Mouse (Mus musculus): Measurements from ENCODE around the gene Scp2d1.
"Not testable (repeated sequence)": the region's sequence is repeated elsewhere in the genome, so short reads cannot be mapped to it uniquely, and the experiment has no call there.

Scp2d1 gene

DNA sequence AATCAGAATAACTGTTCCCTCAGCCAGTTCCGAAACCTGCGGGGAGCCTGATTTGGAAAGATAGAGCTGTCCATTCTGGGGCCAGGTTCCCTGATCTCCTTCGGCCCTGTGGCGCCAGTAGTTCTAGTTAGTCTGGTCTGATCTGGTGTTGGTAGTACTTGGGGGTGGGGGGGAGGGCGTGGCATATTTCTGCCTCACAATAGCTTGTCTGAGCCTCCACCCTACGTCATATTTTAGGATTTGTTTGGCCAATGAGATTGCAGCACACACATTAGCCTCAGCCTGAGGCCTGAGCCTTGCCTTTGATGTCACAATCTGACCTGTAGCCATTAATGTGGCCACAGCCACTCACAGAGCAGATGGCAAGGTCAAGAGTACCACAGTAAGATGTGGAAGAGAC is at the start of gene Scp2d1:
Scp2d1 (plus strand) TSS at position 301 of the 400 bp plus-strand sequence.
- DNase-seq: not testable (repeated sequence)

DNA sequence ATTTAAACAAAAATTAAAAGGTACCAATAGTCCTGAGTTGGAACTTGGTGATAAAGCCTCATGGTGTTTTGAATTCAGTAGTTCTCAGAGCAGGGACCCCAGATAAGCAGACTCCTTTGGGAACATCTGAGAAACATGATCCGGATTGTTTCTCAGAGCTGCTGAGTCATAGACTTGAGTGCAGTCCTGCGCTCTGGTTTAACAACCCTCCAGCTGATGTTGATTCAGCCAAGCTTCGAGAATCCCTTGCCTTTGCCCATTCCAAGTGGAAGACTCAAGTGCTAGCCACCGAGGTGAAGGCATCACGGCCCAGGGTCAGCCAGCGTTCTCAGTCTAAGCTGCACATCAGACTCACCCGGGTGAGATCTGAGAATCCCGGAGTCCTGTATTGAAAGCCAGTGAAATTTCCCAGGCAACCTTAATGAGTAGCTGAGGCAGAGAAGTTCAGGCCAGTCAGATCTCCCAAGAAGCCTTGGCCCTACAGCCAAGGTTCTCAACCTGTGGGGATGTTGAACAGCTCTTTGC is 48.8 kb upstream of the Scp2d1 start:
- DNase-seq: no peak

DNA sequence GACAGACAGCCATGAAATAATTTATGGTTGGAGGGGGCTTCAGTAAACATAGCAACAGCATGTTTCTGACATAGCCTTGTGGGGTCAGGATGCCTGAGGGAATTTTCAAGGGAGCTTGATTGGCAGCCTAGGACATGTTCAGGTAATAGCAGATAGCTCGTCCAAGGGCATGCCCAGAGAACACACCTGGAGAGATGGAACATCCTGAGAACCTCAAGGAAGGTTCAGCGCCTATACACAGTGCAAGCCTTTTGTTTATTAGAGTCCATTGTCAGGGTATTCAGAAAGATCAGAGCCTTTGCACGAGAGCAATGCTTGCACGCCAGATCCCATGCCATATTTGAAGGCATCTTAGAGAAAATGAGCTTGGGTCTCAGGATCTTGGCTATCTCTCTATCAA is 47.8 kb upstream of the Scp2d1 start:
- DNase-seq: no peak

DNA sequence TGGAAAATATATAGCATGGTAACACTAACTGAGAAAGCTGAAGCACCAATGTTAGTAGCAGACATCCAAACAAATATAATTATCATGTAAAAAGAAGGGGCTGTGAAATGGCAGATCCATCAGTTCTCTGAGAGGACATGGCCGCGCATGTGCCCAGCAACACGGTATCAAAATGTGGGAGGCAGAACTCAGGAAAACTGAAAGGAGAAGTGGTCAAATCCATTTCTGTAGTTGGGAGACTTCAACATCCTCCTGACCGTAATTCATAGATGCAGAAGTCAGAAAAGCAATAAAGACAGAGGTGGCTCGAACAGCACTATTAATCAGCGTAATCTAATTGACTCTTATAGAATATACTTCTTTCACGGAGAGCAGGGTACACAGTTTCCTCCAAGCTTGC is 44.2 kb upstream of the Scp2d1 start:
- no peak for DNase-seq

DNA sequence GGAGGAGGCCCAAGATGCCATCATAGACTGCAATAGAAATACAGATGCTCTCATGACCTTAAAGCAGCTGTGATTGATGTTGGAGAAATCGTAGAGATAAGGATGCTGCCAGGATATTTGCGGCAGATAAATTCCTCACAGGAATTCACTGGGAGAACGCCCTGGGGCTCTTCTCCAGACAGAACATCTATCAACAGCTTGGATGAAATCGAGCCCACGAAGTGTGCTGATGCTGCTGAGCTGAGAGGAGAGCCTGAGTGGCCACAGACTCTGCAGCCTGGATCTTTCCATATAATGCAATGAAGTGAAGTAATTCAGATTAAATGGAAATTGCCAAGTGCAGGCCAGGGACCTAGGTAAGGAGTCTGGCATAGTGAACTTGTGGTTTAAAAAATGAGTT is 42.7 kb upstream of the Scp2d1 start:
- DNase-seq: peak; percentile 27

DNA sequence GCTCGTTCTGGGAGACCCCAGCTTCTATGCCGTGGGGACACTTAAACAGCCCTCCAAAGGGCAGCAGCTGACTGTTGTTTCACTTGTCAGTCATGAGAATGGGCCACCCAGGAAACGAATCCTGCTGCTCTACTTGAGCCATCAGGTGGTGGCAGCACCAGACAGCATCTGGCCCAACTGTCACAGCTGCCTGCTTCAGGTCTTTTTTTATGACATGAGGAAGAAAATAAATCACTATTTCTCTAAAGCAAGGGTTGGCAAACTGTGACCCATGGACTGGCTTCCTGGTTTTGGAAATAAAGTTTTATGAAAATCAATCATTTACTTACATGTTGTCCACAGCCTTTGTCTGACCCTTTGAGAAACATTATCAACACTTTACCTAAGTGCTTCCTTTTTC is 41.6 kb upstream of the Scp2d1 start:
- no peak for DNase-seq

DNA sequence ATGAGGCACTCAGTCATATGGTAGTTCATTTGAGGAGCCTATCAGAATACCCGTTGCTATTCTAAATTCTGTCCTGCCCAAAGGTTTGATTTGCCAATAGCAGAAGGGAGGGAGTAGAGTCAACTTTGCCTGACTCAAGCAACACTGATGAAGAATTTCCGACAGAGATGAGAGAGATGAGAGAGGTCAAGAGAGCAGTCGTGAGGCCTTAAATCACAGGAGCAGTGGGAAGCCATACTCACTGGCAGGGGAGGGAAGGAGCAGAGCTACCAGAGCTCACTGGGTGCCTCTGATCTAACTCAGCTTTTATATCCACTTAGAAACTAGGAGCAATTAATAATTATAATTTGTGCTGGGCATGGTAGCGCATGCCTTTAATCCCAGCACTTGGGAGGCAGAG is 41.0 kb upstream of the Scp2d1 start:
- no peak for DNase-seq

DNA sequence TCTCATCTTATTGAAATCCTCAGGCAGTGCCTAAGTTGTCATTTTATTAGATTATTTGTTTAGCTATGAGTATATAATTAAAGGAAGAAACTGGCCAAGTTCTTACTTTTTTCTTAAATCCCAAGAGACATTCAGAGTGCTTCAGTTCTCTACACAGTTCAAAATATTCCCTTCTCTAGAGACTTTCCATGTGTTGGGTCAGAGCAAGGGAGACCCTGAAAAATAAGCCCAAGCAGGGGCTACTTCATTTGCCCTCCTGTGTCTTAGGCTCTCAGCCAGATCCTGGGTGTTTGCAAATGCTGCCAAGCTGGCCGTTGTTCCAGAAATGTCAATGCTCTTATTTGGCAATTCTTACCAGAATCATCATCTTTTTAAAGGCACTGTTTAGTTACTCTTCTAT is 40.3 kb upstream of the Scp2d1 start:
- DNase-seq: no peak

DNA sequence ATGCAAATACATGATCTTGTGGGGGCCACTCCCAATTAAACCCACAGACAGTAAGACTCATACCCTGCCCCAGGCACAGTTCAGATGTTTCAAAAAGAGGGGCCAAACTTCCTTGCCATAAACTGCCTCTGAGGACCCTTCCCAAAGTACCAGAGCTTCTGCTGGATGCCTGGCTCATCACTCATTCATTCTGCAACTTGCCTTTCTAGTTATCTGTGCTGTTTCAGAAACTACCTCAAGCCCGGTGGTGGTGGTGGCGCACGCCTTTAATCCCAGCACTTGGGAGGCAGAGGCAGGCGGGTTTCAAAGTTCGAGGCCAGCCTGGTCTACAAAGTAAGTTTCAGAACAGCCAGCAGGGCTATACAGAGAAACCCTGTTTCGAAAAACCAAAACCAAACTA is 39.6 kb upstream of the Scp2d1 start:
- DNase-seq: no peak

DNA sequence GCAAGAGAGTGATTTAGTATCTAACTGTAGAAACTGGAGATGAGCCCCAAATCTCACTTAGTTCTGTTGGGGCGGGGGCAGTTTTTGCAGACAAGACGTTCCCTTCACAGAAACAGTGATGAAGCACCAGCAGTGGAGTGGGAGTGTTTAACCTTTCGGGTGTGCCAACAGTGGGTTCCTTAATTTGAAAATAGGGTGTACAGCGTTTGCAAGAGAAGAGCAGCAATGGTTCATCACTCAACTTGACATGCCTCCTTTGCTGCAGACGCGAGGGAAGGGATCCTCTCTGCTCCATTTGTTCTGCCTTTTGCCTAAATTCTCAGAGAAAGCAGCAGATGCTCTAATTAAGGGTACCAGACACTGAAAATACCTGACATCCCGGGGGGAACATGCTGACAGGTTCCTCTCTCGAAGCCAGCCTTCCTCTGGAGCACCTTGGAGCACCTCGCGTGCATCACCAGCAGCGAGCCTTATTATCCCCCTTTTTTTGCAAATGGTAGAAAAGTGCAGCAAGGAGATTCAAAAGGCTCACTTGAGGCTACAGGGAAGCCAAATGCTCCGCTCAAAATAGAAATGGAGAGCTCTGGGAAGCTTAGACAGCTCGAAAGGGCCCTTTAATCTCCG is 31.7 kb upstream of the Scp2d1 start:
- DNase-seq: no peak

DNA sequence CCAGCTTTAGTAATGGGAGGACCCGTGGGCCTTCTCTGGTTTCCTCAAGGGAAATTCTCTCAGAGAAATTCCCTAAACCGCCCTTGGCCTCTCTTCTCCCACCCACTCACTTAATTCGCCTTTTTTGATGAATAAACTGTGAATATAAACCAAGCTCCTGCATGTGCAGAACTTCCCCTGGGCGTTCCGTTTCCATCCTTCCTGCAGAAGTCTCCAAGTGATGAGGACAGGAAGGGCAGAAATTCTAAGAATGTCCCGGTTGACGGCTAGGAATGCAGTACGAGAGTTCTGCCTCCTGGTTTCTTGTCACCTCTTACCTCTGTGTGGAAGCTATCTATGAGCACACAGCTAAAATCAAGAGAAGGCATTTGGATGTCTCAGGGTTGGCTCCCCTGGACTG is 25.9 kb upstream of the Scp2d1 start:
- no peak for DNase-seq

DNA sequence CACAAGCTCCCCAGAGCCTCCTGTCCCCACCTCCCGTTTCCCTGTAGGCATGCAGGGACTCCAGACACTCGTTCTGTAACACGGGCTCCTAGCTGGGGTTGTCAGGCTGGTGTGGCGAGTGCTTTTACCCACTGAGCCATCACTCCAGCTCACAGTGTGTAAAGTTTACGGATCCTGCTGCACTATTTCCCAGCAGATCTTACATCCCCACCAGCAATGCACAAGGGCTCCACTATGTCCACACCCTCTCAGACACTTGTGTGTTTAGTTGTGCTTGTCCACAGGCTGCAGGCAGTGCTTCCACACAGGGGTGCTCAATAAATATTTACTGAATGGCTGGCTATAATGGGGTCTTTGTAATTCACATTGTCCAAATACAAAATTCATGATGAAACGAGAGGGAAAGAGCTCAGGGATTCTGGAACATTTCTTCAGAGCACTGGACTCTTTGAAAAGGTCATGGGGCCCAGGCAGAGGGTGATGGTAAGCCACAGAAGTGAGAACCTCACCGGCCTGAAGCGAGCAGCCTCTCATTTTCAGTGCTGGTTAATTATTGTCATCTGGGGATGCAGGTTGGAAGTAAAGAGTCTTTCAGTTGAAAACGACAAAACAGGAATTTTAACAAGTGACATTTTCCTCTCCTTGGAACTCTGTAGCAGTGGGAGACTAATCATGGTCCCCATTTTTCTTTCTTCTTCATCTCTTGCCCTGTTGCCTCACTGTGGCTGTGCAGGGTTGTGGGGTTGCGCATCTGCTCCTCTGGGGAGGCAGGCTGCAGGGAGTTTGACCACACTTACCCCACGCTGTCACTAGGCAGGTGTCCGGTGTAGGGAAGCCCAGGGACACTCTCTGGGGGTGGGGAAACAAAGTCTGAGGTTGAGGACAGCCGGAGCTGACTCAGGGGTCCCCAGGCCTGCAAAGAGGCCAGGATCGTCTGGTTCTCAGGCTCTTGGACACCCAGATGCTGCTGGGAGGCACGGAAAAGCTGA is 15.4 kb upstream of the Scp2d1 start:
- no peak for DNase-seq

DNA sequence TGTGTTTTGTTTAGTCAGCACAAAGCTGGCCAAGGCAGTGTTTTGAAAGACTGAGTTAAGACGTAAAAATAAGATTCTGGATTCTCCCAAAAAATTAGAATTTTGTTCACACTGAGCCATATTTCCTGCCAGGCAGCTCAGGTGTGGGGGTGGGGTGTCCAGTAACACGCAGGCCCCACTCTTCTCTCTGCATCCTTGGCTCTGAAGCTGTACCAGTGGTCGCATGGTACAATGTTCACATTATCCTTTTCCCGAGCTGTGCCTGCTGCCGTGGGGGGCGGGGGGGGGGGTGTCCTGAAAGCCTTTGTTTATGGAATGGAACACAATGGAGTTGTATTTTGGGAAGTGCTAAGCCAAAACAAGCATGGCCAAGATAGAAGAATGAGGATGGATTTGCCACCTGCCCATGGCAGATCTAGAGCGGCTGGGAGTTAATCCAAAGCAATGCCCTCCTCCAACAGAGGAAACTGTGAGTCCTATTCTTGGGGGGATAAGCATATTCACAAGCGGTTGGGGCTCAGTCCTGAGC is 5.1 kb downstream of the Scp2d1 start:
- DNase-seq: no peak

DNA sequence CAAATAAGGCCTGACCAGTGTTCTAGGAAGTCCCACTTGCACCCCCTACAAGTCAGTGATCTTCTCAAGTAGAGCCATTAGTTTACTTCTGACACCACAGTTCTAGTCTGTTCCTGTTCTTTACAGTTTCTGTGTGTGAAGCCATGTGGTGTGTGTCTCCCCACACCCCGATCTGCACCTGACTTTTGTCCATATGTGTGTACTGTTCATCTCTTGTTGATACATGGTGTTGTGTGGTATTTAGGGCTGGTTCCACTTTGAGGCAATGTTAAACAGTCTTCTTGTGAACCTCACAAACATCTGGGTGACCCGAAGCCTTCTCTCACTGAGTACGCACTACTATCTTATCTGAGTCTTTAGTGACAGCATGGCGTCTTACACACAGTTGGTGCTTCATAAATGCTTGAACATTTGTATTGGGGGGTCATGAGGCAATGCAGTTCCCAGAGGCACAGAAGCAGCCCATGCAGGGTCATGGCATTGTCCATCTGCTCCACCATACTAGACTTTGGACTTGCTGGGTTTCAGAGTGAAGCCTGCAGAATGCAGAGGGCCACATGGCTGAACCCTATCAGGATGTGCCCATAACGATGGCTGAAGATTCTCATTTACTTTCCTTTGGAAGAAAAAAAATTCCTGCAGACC is 13.3 kb downstream of the Scp2d1 start:
- no peak for DNase-seq

DNA sequence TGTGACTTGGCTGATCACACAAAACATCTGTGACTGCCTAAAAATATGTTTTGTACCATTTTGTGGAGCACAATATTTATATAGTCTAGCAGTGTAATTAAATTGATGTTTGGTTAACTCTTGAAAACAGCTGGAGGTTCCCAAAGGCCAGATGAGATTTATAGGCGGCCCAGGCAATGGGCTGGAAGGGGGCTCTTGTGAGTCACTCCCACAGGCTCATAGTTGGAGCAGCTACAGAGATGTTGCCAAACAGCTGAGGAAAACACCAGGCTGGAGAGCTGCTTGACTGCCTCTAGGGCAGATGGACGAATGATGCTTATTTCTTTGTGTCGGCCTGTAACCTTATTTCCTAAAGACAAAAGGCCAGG is 13.8 kb downstream of the Scp2d1 start:
- DNase-seq: no peak

DNA sequence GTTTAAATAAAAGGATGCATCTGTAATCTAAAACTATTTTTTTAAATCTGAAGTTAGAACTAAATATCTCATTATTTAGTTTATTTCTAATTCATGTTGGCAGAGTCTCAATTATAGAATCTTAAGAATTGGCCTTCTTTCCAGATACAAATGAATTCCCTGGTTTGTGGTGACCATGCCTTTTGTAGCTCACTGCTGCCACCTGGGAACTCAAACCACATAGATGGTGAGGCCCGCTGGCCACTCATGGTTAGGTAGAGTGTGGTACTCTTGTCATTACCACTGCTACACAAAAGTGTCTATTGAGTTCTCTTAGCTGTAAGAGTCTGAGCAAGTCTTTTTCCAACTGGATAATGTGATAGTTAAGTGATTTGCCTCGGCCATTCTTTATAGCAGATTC is 45.4 kb downstream of the Scp2d1 start:
- DNase-seq: peak; percentile 20
